Mouse (Mus musculus): ENCODE results near the gene March7.

DNA sequence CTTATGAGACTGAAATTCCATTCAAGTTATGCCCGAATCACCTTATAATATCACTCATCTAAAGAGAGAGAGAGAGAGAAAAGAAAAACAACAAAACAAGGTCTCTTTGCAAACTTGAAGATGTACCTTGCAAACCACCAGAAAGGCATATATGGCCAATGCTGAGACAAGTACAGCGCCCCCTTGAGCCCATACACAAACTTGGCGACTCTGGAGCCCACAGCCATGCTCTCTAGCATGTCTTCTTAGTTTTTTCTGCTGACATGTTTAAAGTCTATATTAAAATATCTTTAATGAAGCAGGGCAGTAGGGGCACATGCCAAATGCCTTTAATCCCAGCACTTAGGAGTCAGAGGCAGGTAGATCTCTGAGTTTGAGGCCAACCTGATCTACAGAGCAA, 36.5 kb upstream of the March7 start:
- no peak for TF ChIP-seq TAL1 (conservative IDR thresholded peaks at IDR 0.05; ENCODE audit: low read depth, low read length)
- TF ChIP-seq CTCF (IDR thresholded peaks at IDR 0.05; ENCODE audit: low read depth, low read length) = 0 out of 2 replicates have a peak, but pooled peaks have one; percentile 14
- no peak for TF ChIP-seq GATA1 (IDR thresholded peaks at IDR 0.05; ENCODE audit: borderline replicate concordance, low read length)
- TF ChIP-seq POLR2AphosphoS5 (IDR thresholded peaks at IDR 0.05; ENCODE audit: insufficient replicate concordance, low read depth, low read length) = no peak

Measured in G1E (cell line).